Mouse (Mus musculus) E14TG2a.4 (cell line): ENCODE data around the gene Vsig10.

Experiments used
- H3K27me3 ChIP-seq: 2 replicates; pipeline ENCODE4 v1.6.1; 2014; ENCODE audit warnings: low read length, control low read depth; ENCODE audit not compliant: insufficient read depth
- H3K36me3 ChIP-seq: 2 replicates; pipeline ENCODE4 v1.6.1; 2014; ENCODE audit warnings: low read length, control low read depth; ENCODE audit not compliant: insufficient read depth
- H3K4me1 ChIP-seq: replicated peaks from 2 replicates; pipeline ENCODE4 v1.6.1; 2014; ENCODE audit warnings: low read depth, low read length, control low read depth
- H3K4me3 ChIP-seq: replicated peaks from 2 replicates; pipeline ENCODE4 v1.5.1; 2014; ENCODE audit warnings: mild to moderate bottlenecking, low read length
- H3K9me3 ChIP-seq: 2 replicates; pipeline ENCODE4 v1.6.1; 2014; ENCODE audit warnings: low read length, control low read depth
- CTCF ChIP-seq: conservative IDR thresholded peaks from 2 replicates; pipeline ENCODE4 v1.5.1; 2014; ENCODE audit warnings: low read length
- NANOG ChIP-seq: IDR thresholded peaks from 2 replicates; pipeline ENCODE4 v1.6.1; 2014; ENCODE audit warnings: borderline replicate concordance, low read length, mixed read lengths
- POU5F1 ChIP-seq: IDR thresholded peaks from 2 replicates; pipeline ENCODE4 v1.6.1; 2014; ENCODE audit warnings: low read length, borderline replicate concordance

The Vsig10 gene

DNA sequence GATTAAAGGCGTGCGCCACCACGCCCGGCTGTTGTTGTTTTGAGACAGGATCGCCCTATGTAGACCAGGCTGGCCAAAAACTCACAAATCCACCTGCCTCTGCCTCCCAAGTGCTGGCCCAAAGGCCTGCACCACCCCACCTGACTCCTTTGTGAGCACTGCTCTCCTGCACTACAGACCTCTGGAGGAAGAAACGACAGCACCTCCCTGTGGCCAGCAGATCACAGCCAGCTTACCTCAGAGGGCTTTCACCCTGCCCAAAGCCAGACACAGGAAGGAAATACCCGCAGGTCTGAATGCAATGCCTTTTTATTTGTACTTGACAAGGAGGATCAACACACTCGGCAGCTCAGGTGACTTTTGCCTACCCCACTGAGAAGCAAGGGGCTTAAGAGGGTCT, 36.5 kb upstream of the Vsig10 start:
- Histone ChIP-seq H3K27me3 (no peaks in the 10 kb centered on the region), H3K4me3 (0 out of 2 replicates have a peak overlapping the region, but pooled peaks have one; percentile 5), H3K4me1 (peaks cover 68% of the 10 kb centered on the region), H3K36me3 (peaks cover 63% of the 10 kb centered on the region), H3K9me3 (no peaks in the 10 kb centered on the region)
- TF ChIP-seq POU5F1 (no peak), CTCF (no peak; the same call in 1 of the 2 replicates), NANOG (no peak)

DNA sequence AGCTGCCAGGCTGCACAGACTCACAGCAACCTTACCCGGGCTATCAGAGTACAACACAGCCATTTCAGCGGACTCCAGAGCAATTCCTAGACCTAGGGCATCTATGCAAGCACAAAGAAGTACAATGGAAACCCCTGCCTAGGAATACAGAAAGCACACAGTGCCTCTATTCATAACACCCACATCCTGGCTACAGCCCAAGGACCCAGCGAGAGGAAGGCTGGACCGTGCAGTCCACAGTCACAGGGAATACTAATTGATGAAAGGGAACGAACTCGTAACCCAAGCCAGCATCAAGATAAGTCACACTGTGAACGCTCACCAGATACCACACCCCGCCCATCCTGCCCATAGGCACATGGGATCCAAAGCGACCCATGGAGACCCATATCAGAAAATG, 34.9 kb upstream of the Vsig10 start:
- H3K36me3 ChIP-seq, result peaks cover 63% of the 10 kb centered on the region
- H3K4me1 ChIP-seq, result peaks cover 75% of the 10 kb centered on the region
- H3K9me3 ChIP-seq, result no peaks in the 10 kb centered on the region
- no peak for TF ChIP-seq CTCF
- TF ChIP-seq NANOG, result no peak
- no peak for TF ChIP-seq POU5F1
- H3K4me3 ChIP-seq, result peak overlapping the region; percentile 7; the same call in 1 of the 2 replicates
- H3K27me3 ChIP-seq, result peaks cover 4% of the 10 kb centered on the region; the same call in 1 of the 2 replicates

DNA sequence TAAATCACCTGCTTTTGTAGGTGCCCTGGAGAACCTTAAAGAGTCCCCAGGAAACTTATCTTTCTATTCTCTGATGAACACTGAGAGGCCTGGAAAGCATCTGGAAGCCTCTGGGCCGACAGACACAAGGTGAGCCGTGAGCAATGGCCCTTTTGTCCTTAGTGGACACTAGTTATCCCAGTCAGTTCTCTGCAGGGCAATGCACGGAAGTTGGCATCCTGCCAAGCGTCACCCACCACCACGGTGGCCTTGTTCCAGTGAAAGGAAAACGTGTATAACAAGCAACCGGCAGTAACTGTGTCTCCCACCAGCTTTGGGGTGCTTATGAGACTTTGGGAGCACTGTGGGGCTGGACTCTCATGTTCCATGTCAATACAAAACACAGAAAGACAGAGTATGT, 34.2 kb upstream of the Vsig10 start:
- Histone ChIP-seq H3K27me3 (peaks cover 4% of the 10 kb centered on the region; the same call in 1 of the 2 replicates), H3K36me3 (peaks cover 60% of the 10 kb centered on the region), H3K4me1 (peaks cover 68% of the 10 kb centered on the region), H3K4me3 (peak overlapping the region; percentile 7; the same call in 1 of the 2 replicates), H3K9me3 (no peaks in the 10 kb centered on the region)
- TF ChIP-seq POU5F1 (no peak), CTCF (no peak), NANOG (no peak)

DNA sequence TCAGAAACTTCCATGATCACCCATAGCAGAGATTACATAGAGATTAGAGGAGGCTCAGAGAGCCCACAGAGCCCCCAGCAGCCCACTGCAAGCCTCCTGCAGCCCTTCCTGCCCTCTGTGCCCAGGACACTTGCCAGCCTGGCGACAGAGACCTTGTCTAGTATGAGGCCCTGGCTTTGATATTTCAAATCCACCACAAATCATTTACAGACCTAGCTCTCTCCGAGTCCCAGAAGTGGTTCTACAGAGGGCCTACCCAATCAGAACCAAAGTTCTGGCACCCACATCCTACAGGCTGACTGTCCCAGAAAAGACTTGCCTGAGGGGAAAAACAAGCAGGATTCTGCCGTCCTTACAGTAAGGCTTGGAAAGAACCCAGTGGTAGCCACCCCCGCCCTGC, 33.6 kb upstream of the Vsig10 start:
- TF ChIP-seq POU5F1 (no peak), NANOG (no peak), CTCF (no peak)
- peaks cover 4% of the 10 kb centered on the region; the same call in 1 of the 2 replicates for H3K27me3 ChIP-seq
- no peaks in the 10 kb centered on the region for H3K9me3 ChIP-seq
- H3K36me3 ChIP-seq, result peaks cover 54% of the 10 kb centered on the region
- H3K4me3 ChIP-seq, result 0 out of 2 replicates have a peak overlapping the region, but pooled peaks have one; percentile 26
- H3K4me1 ChIP-seq, result peaks cover 62% of the 10 kb centered on the region

DNA sequence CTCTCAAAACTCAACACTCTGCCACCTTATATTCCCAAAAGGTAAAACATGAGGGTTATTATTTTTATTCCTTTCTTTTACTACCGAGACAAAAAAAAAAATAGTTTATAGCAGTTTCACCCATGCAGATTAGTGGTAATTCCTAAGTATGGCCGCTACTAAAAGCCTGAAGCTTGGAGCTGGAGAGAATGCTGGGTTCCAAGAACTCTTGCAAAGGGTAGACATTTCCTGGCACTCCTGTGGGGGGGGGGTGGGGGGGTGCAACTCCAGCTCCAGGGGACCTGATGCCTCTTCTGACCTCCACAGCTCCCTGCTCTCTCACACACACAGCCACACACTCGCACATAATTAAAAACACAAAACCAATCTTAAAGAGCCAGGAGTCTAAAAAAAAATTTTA, 32.6 kb upstream of the Vsig10 start:
- Histone ChIP-seq H3K4me1 (peaks cover 58% of the 10 kb centered on the region), H3K36me3 (peaks cover 44% of the 10 kb centered on the region), H3K9me3 (no peaks in the 10 kb centered on the region), H3K27me3 (peaks cover 4% of the 10 kb centered on the region; the same call in 1 of the 2 replicates), H3K4me3 (peak overlapping the region; percentile 93)
- TF ChIP-seq POU5F1, result no peak
- TF ChIP-seq CTCF, result no peak
- no peak for TF ChIP-seq NANOG

DNA sequence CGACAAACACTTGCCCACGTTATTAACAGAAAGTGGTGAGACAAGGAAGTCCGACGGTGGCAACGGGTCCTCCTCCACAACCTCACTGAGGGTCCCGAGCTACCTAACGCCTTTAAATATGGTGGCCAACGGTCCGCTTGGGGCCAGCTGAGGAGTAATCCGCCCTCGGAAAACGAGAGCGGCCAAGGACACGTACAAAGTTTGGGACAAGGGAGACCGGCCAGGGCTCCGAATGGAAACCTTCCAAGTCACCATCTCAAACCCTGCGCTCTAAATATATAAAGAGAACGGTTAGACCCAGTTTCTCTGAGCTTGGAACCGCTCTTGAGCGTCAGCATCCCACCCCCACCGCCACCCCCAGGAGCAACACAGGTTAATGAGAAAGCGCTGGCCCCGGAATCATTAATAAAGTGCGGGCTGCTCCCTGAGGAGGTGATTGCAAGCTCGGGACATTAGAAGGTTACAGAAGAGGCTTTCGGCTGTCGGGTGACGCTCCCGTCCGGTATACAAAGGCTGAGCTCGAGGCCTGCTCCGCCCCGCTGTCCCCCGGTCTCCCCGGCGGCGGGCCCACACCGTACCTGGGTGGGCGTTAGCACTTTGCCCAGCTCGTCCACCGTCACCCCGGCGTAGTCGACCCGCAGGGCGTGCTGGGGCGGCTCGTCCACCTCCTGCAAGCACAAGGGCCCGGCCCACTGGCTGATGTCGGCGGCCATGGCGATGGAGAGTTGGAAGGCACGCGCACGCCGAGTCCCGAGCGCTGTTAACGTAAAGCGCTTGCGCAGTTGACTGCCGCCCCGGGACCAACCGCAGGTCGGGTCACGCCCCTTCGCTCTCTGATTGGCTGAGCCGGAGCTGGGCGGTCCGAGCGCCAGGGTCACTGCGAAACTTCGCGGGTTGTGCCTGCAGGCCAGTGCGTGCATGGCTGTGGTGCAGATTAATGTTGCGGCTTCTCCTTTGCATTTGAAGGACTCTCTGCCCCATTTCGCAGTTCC, 31.8 kb upstream of the Vsig10 start, which contains the start of gene Pebp1:
TSS of gene Pebp1 (minus strand) at position 795 of the 992 bp plus-strand sequence.
- Histone ChIP-seq H3K4me3 (peak within 1 kb of the TSS; percentile 93), H3K27me3 (peaks cover 4% of the 10 kb centered on the region; the same call in 1 of the 2 replicates), H3K9me3 (no peaks in the 10 kb centered on the region), H3K4me1 (peaks cover 58% of the 10 kb centered on the region), H3K36me3 (peaks cover 35% of the 10 kb centered on the region)
- no peak for TF ChIP-seq CTCF
- TF ChIP-seq POU5F1, result no peak
- TF ChIP-seq NANOG, result no peak

DNA sequence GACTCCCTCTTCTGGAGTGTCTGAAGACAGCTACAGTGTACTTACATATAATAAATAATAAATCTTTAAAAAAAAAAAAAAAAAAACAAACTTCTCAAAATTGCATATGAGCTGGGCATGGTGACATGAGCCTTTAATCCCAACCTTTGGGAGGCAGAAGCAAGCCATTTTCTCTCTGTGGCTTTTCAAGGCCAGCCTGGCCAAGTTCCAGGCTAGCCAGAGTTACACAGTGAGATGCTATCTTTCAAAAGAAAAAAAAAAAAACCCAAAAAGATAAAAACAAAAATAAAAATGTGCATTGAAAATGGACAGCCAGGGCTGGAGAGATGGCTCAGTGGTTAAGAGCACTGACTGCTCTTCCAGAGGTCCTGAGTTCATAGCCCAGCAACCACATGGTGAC, 29.2 kb upstream of the Vsig10 start:
- no peak for TF ChIP-seq POU5F1
- TF ChIP-seq CTCF, result no peak
- TF ChIP-seq NANOG, result no peak
- Histone ChIP-seq H3K4me3 (no peak overlapping the region), H3K9me3 (no peaks in the 10 kb centered on the region), H3K27me3 (peaks cover 4% of the 10 kb centered on the region; the same call in 1 of the 2 replicates), H3K4me1 (peaks cover 65% of the 10 kb centered on the region), H3K36me3 (peaks cover 16% of the 10 kb centered on the region)

DNA sequence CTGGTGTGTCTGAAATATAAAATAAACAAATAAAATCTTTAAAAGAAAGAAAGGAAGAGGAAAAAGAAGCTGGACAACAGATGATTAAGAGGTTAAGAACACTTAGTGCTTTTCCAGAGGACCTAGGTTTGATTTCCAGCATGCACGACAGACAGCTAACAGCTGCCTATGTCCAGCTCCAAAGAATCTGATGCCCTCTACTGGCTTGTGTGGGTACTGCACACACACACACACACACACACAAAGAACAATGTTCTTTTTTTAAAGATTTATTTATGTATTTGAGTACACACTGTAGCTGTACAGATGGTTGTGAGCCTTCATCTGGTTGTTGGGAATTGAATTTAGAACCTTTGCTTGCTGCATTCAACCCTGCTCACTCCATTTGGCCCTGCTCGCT, 28.8 kb upstream of the Vsig10 start:
- peak; percentile 83 for TF ChIP-seq CTCF
- TF ChIP-seq POU5F1, result no peak
- Histone ChIP-seq H3K9me3 (no peaks in the 10 kb centered on the region), H3K4me1 (peaks cover 65% of the 10 kb centered on the region), H3K4me3 (no peak overlapping the region), H3K36me3 (peaks cover 11% of the 10 kb centered on the region), H3K27me3 (peaks cover 4% of the 10 kb centered on the region; the same call in 1 of the 2 replicates)
